Mouse (Mus musculus) spleen, embryonic (tissue): ENCODE results near the gene Acadsb.

Experiments
- CTCF ChIA-PET: fragments of 350-600 bp; sonication (Branson Sonifier 250); formaldehyde crosslinking; loops from one replicate; lab custom pipeline; 2022; lab: Charles Lee

Gene Acadsb

GRCm38 (mm10) chr7:131465117-131465601, 54.8 kb downstream of the Acadsb start:
- CTCF ChIA-PET, result interaction anchor here (0.7 kb wide), 1 partner anchor 733 kb away, joined by 6 read pairs; no protein-coding TSS in a partner anchor

- CTCF ChIA-PET, result no interaction called here
These were observed 55.3 kb downstream of the Acadsb start for GRCm38 (mm10) chr7:131465735-131466134.

GRCm38 (mm10) chr7:131467312-131467711, 56.9 kb downstream of the Acadsb start:
- CTCF ChIA-PET, result no interaction called here

- CTCF ChIA-PET, result no interaction called here
These were observed 59.1 kb downstream of the Acadsb start for GRCm38 (mm10) chr7:131469506-131469905.

GRCm38 (mm10) chr7:131471551-131471950, 61.1 kb downstream of the Acadsb start:
- CTCF ChIA-PET, result interaction anchor here (0.7 kb wide), 1 partner anchor 14 kb away, joined by 3 read pairs; no protein-coding TSS in a partner anchor

GRCm38 (mm10) chr7:131477140-131477539, 66.7 kb downstream of the Acadsb start:
- CTCF ChIA-PET, result interaction anchor here (0.7 kb wide), 1 partner anchor 1032 kb away, joined by 4 read pairs; no protein-coding TSS in a partner anchor

- CTCF ChIA-PET, result no interaction called here
These were observed 68.0 kb downstream of the Acadsb start for GRCm38 (mm10) chr7:131478403-131478802.
